Mouse (Mus musculus) kidney, postnatal 36 days (tissue): Measurements from ENCODE around the gene Crybg1.
A peak's percentile ranks its signal among the peaks of the same experiment; 100 is the strongest.
"Not testable (repeated sequence)": the region's sequence is repeated elsewhere in the genome, so short reads cannot be mapped to it uniquely, and the experiment has no call there.

Experiments
- DNase-seq, 2 experiments: peaks; one replicate each; pipeline ENCODE4 v3.0.0; 2021 to 2022; ENCODE audit warnings: mixed read lengths in 2 of 2

The Crybg1 gene

GRCm38 (mm10) chr10:44004221-44004751 lies 144.4 kb downstream of the Crybg1 start:
- DNase-seq: peak; percentile 41 to 70

GRCm38 (mm10) chr10:44003551-44004151 lies 145.0 kb downstream of the Crybg1 start:
- peak; percentile 64 to 84 for DNase-seq

- DNase-seq: peak in 1 of 2 experiments; percentile 13
Observed at GRCm38 (mm10) chr10:44002995-44003524, 145.6 kb downstream of the Crybg1 start.

DNA sequence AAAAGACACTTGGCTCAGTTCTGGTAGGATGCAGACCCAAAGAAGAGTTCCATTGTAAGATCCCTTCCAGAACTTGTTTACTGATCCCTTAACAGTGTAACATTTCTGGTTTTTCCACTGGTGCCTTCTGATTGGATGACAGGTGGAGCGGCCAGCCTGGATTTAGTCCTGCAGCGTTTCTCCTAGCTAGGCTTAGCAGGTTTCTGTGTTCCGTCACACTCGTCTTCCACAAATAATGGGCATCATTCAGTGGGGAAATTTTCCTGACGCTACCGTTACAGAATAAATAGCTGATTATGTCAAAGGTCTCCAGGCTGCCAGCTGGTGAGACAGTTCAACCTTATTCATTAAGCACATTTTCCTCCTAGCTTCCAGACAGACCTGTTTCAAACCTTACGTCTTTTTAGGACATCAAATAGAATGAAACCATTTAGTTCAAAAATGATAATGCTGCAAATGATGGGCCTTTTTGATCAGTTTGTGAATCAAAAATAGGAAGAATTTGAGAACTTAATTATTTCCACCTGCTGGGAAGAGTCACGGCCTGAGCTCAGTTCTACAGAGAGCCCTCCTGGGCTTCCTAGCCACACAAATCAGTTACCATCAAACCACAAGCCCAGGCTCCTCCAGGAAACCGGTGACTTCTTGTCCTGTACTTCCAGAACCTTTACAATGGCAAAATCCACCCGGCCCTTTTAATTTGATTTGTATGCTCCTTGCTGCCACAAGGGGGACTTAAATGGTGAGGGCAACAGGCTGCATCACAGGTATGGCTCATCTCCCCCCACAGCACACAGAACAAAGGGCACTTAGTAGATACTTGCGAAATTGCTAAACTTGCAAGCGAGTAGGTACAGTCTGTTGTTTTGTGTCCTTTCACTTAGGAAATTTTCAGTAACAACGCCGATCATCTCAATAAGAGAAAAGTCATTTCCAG lies 146.4 kb downstream of the Crybg1 start:
- peak; percentile 48 to 70 for DNase-seq

- DNase-seq: no peak
Observed at GRCm38 (mm10) chr10:44000156-44000865, 148.3 kb downstream of the Crybg1 start.

GRCm38 (mm10) chr10:43998503-43999082 lies 150.1 kb downstream of the Crybg1 start:
- DNase-seq: no peak

- no peak for DNase-seq
Observed at GRCm38 (mm10) chr10:43998023-43998422, 150.6 kb downstream of the Crybg1 start.

DNA sequence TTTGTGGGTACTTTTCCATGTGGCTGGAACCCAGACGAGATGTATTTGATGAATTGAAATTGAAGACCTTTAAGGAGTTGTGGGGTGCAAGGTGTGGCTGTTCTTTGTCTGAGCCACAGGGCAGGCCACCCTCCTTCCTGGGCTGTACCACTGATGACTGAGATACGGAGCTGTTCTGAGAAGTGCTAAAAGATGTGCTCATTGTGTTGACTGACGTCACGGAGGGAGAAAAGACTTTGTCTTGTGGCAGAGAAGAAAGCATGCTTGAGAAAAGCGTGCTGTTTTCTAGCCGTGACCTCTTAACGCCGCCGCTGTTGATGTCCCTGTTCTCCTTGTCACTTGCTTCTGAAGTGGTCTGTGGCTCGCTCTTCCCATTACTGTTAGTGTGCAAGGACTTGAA lies 151.4 kb downstream of the Crybg1 start:
- DNase-seq: no peak

- no peak for DNase-seq
Observed at GRCm38 (mm10) chr10:43995858-43996650, 152.6 kb downstream of the Crybg1 start.

DNA sequence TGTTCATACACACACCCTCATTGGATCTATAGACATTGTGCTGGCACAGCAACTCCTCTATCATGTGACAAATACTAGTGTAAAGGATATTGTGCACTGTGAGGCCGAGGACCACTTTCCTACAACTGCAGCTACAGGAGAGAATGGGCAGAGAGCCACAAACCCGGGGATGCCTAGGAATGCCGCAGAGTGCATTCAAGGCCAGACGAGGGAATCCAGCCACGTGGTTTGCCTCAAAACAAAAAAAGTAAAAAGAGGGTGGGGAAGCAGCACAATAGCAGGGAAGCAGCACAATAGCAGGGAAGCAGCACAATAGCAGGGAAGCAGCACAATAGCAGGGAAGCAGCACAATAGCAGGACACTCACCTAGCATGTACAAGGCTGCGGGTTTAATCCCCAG lies 155.5 kb downstream of the Crybg1 start:
- no peak for DNase-seq

- DNase-seq: no peak
Observed at GRCm38 (mm10) chr10:43992506-43992905, 156.1 kb downstream of the Crybg1 start.

GRCm38 (mm10) chr10:43991268-43991667 lies 157.4 kb downstream of the Crybg1 start:
- DNase-seq: no peak

DNA sequence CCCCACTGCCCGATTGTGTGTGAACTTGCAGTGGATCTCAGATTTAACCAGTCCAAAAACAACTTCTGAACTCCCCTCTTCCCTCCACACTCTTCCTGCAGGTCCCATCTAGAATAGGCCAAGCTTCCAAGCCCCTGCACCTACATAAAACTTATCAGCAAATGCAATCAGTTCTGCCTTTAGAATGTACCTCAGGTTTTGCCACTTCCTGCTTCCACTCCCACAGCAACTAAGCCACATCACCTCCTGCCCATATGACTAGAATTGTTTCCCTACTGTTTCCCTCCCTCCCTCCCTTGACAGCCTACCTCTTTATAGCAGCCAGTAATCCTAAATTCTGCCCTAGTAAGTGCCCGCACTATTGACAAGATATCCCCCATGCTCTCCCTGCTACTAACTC lies 164.8 kb downstream of the Crybg1 start:
- no peak for DNase-seq

DNA sequence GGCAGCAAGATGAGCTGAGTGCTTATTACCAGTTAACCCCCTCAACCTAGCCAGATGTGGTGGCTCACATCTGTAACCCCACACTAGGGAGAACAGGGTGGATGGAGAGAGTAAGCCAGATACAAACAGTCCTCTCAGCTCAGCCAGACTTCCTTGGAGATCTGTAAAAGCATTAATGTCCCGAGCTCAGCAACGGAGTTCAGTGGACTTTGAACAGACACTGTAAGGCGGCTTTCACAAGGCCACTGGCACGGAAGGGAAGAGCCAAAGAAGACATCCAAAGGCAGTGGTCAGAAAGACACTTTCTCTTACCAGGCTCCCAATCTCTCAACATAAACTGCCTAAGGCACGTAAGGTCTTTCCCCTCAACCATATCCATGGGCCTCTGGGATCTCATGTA lies 165.4 kb downstream of the Crybg1 start:
- peak; percentile 57 to 62 for DNase-seq

- no peak for DNase-seq
Observed at GRCm38 (mm10) chr10:43982470-43982869, 166.2 kb downstream of the Crybg1 start.

GRCm38 (mm10) chr10:43980742-43981141 lies 167.9 kb downstream of the Crybg1 start:
- not testable (repeated sequence) for DNase-seq

DNA sequence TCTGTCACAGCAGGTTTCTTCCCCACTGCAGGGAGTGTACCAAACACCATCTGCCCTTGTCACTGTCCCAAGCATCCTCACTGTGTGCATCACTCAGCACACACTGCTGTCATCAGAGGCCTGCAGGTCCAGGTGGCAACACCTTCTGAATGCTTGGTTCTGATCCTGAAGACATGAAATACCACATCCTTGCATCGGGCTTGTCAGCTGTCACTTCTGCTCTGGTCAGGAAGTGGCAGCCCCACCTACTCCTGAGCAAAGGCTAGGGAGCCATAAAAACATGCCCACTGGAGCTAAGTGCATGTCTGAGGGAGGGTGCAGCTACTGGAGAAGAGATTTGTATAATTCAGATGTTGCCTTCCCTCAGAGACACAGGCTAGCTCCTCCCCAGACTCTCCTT lies 168.6 kb downstream of the Crybg1 start:
- DNase-seq: no peak

DNA sequence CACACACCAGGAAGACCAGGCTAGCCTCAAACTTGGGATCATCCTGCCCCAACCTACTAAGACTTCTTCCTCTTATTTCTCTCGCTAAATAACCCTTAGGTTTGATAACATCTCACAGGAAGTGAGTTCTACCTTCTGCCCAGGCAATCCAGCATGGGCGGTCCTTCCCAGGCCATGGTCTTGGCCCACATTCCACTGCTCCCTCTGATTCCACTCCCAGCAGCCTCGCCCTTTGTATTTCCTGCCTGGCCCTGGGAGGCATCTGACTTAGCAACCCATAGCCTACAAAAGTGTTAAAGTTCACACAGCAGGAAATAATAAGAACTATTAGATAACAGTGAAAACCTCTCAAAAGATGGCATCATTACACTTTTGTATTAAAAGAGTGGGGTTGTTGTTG lies 171.3 kb downstream of the Crybg1 start:
- DNase-seq: peak; percentile 74 to 76

GRCm38 (mm10) chr10:43973244-43973643 lies 175.4 kb downstream of the Crybg1 start:
- no peak for DNase-seq

GRCm38 (mm10) chr10:43964943-43965342 lies 183.7 kb downstream of the Crybg1 start:
- DNase-seq: no peak

DNA sequence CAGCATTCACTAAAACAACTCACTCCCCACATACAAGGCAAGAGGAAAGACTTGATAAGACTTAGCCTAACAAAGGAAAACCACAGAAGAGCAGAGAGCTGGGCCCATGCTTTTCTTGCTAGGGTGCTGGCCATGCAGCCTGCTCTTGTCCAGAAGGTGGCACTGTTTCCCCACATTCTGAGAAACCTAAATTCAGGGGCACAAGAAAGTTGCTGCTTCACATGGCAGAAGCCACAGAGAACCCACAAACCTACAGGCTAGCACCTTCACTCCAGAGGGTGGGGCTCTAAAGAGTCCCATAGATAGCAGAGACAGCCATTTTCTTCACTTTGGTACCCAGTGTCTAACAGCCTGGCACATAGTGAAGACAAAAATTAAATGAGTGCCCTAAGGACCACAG lies 194.7 kb downstream of the Crybg1 start:
- DNase-seq: peak; percentile 44 to 74

- no peak for DNase-seq
Observed at GRCm38 (mm10) chr10:43945435-43945834, 203.2 kb downstream of the Crybg1 start.
